Mouse (Mus musculus): ENCODE measurements at regions not wholly inside any gene's neighbourhood (a gene's known extent, or its start where the extent isn't known, plus 50 kb on each side); places are given as distances from the start of the nearest gene placed in this dataset.
A peak's percentile ranks its signal among the peaks of the same experiment; 100 is the strongest.

GRCm38 (mm10) chr3:132417742-132418141, 211.9 kb upstream of the Gimd1 start:
- Histone ChIP-seq H3K9ac (no peak overlapping the region), H3K9me3 (no peaks in the 10 kb centered on the region), H3K36me3 (no peaks in the 10 kb centered on the region), H3K27me3 (no peaks in the 10 kb centered on the region), H3K4me3 (no peak overlapping the region), H3K27ac (replicated peaks) (no peak overlapping the region), H3K4me2 (no peak overlapping the region), H3K4me1 (replicated peaks) (no peaks in the 10 kb centered on the region)
- 57% methylated on average over 2 of the region's 2 CpGs for WGBS
- ATAC-seq (ENCODE audit: low FRiP score, low read depth): no peak

GRCm38 (mm10) chr3:132425819-132426671, 203.6 kb upstream of the Gimd1 start:
- H3K4me1 ChIP-seq (replicated peaks): no peaks in the 10 kb centered on the region
- peak; percentile 34; the same call in 1 of the 2 replicates for ATAC-seq (ENCODE audit: low FRiP score, low read depth)
- H3K9ac ChIP-seq: no peak overlapping the region
- H3K9me3 ChIP-seq: no peaks in the 10 kb centered on the region
- H3K36me3 ChIP-seq: no peaks in the 10 kb centered on the region
- H3K27ac ChIP-seq (replicated peaks): no peak overlapping the region
- no peak overlapping the region for H3K4me2 ChIP-seq
- WGBS: 62% methylated on average over 11 of the region's 11 CpGs
- H3K4me3 ChIP-seq: no peak overlapping the region
- H3K27me3 ChIP-seq: no peaks in the 10 kb centered on the region

- Histone ChIP-seq H3K27ac (replicated peaks) (no peak overlapping the region), H3K9me3 (no peaks in the 10 kb centered on the region), H3K36me3 (no peaks in the 10 kb centered on the region), H3K4me1 (replicated peaks) (no peaks in the 10 kb centered on the region), H3K4me3 (no peak overlapping the region), H3K4me2 (no peak overlapping the region), H3K9ac (no peak overlapping the region), H3K27me3 (no peaks in the 10 kb centered on the region)
- WGBS: 71% methylated on average over 9 of the region's 9 CpGs
- ATAC-seq (ENCODE audit: low FRiP score, low read depth): no peak
These were observed 202.4 kb upstream of the Gimd1 start for GRCm38 (mm10) chr3:132427244-132427643.

- 87% methylated on average over 17 of the region's 17 CpGs for WGBS
- H3K4me1 ChIP-seq (replicated peaks): no peaks in the 10 kb centered on the region
- H3K9me3 ChIP-seq: no peaks in the 10 kb centered on the region
- H3K27me3 ChIP-seq: no peaks in the 10 kb centered on the region
- ATAC-seq (ENCODE audit: low FRiP score, low read depth): no peak
- H3K9ac ChIP-seq: no peak overlapping the region
- H3K4me2 ChIP-seq: no peak overlapping the region
- no peak overlapping the region for H3K27ac ChIP-seq (replicated peaks)
- no peaks in the 10 kb centered on the region for H3K36me3 ChIP-seq
- H3K4me3 ChIP-seq: no peak overlapping the region
These were observed 201.5 kb upstream of the Gimd1 start for GRCm38 (mm10) chr3:132428148-132428547.

- Histone ChIP-seq H3K9ac (no peak overlapping the region), H3K9me3 (no peaks in the 10 kb centered on the region), H3K4me2 (no peak overlapping the region), H3K36me3 (no peaks in the 10 kb centered on the region), H3K27me3 (no peaks in the 10 kb centered on the region), H3K4me3 (no peak overlapping the region), H3K27ac (replicated peaks) (no peak overlapping the region), H3K4me1 (replicated peaks) (no peaks in the 10 kb centered on the region)
- ATAC-seq (ENCODE audit: low FRiP score, low read depth): no peak
These were observed 197.8 kb upstream of the Gimd1 start for GRCm38 (mm10) chr3:132431805-132432204.

- 85% methylated on average over 6 of the region's 6 CpGs for WGBS
- H3K36me3 ChIP-seq: no peaks in the 10 kb centered on the region
These were observed 188.4 kb upstream of the Gimd1 start for GRCm38 (mm10) chr3:132441226-132441625.

GRCm38 (mm10) chr3:132453927-132454326, 175.7 kb upstream of the Gimd1 start:
- no peaks in the 10 kb centered on the region for H3K4me1 ChIP-seq (replicated peaks)
- H3K4me2 ChIP-seq: no peak overlapping the region
- no peak overlapping the region for H3K4me3 ChIP-seq
- WGBS: 65% methylated on average over 4 of the region's 4 CpGs
- no peaks in the 10 kb centered on the region for H3K27me3 ChIP-seq
- no peaks in the 10 kb centered on the region for H3K36me3 ChIP-seq
- no peak for ATAC-seq (ENCODE audit: low FRiP score, low read depth)
- H3K9ac ChIP-seq: no peak overlapping the region
- no peak overlapping the region for H3K27ac ChIP-seq (replicated peaks)
- H3K9me3 ChIP-seq: no peaks in the 10 kb centered on the region

More at GRCm38 (mm10) chr3:132441226-132441625, 188.4 kb upstream of the Gimd1 start:
- Histone ChIP-seq H3K9me3 (no peaks in the 10 kb centered on the region), H3K9ac (no peak overlapping the region), H3K4me1 (replicated peaks) (no peaks in the 10 kb centered on the region), H3K27me3 (no peaks in the 10 kb centered on the region), H3K4me3 (no peak overlapping the region), H3K4me2 (no peak overlapping the region), H3K27ac (replicated peaks) (no peak overlapping the region)
- no peak for ATAC-seq (ENCODE audit: low FRiP score, low read depth)

- H3K36me3 ChIP-seq: no peaks in the 10 kb centered on the region
These were observed 167.2 kb upstream of the Gimd1 start for GRCm38 (mm10) chr3:132462348-132462959.

GRCm38 (mm10) chr3:132471070-132471469, 158.6 kb upstream of the Gimd1 start:
- Histone ChIP-seq H3K27ac (replicated peaks) (no peak overlapping the region), H3K4me3 (no peak overlapping the region), H3K4me2 (no peak overlapping the region), H3K4me1 (replicated peaks) (no peaks in the 10 kb centered on the region), H3K27me3 (no peaks in the 10 kb centered on the region), H3K36me3 (no peaks in the 10 kb centered on the region), H3K9ac (no peak overlapping the region), H3K9me3 (no peaks in the 10 kb centered on the region)
- WGBS: 70% methylated on average over 4 of the region's 4 CpGs
- ATAC-seq (ENCODE audit: low FRiP score, low read depth): no peak

More at GRCm38 (mm10) chr3:132462348-132462959, 167.2 kb upstream of the Gimd1 start:
- no peaks in the 10 kb centered on the region for H3K9me3 ChIP-seq
- no peaks in the 10 kb centered on the region for H3K4me1 ChIP-seq (replicated peaks)
- H3K27me3 ChIP-seq: no peaks in the 10 kb centered on the region
- 71% methylated on average over 5 of the region's 5 CpGs for WGBS
- no peak overlapping the region for H3K27ac ChIP-seq (replicated peaks)
- no peak overlapping the region for H3K4me3 ChIP-seq
- ATAC-seq (ENCODE audit: low FRiP score, low read depth): no peak
- H3K9ac ChIP-seq: no peak overlapping the region
- no peak overlapping the region for H3K4me2 ChIP-seq

- H3K4me1 ChIP-seq (replicated peaks): no peaks in the 10 kb centered on the region
- H3K4me2 ChIP-seq: no peak overlapping the region
- H3K9ac ChIP-seq: no peak overlapping the region
- H3K36me3 ChIP-seq: no peaks in the 10 kb centered on the region
- H3K4me3 ChIP-seq: no peak overlapping the region
- H3K27me3 ChIP-seq: no peaks in the 10 kb centered on the region
- ATAC-seq (ENCODE audit: low FRiP score, low read depth): no peak
- H3K27ac ChIP-seq (replicated peaks): no peak overlapping the region
- 92% methylated on average over 5 of the region's 5 CpGs for WGBS
- H3K9me3 ChIP-seq: no peaks in the 10 kb centered on the region
These were observed 151.9 kb upstream of the Gimd1 start for GRCm38 (mm10) chr3:132477768-132478167.

GRCm38 (mm10) chr3:132479275-132479674, 150.3 kb upstream of the Gimd1 start:
- no peak overlapping the region for H3K27ac ChIP-seq (replicated peaks)
- H3K9ac ChIP-seq: no peak overlapping the region
- WGBS: 85% methylated on average over 2 of the region's 2 CpGs
- no peak for ATAC-seq (ENCODE audit: low FRiP score, low read depth)
- no peaks in the 10 kb centered on the region for H3K27me3 ChIP-seq
- no peak overlapping the region for H3K4me3 ChIP-seq
- H3K9me3 ChIP-seq: no peaks in the 10 kb centered on the region
- H3K4me2 ChIP-seq: no peak overlapping the region
- no peaks in the 10 kb centered on the region for H3K4me1 ChIP-seq (replicated peaks)
- no peaks in the 10 kb centered on the region for H3K36me3 ChIP-seq

- Histone ChIP-seq H3K27ac (replicated peaks) (no peak overlapping the region), H3K27me3 (no peaks in the 10 kb centered on the region), H3K4me2 (no peak overlapping the region), H3K4me1 (replicated peaks) (no peaks in the 10 kb centered on the region), H3K36me3 (no peaks in the 10 kb centered on the region), H3K9ac (no peak overlapping the region), H3K4me3 (no peak overlapping the region), H3K9me3 (no peaks in the 10 kb centered on the region)
- no peak for ATAC-seq (ENCODE audit: low FRiP score, low read depth)
- 92% methylated on average over 2 of the region's 2 CpGs for WGBS
These were observed 144.8 kb upstream of the Gimd1 start for GRCm38 (mm10) chr3:132484814-132485213.

Data from hindbrain, embryonic 15.5 days (tissue).